ENCODE assay signal across 8 mouse cellular contexts in genomic region chr1:39367601-39368266, GRCm38 (mm10). TPM values are rescaled to one million over a fixed set of nuclear protein-coding genes. Genes with fewer than 3 reads are reported as not detected.
DNase-seq lines count a peak whose midpoint lies in the region; ATAC-seq lines count a peak whose summit lies in the region.

TSS of gene Rpl31 (plus strand) at chr1:39367842.

- no peaks in the 10 kb centered on the region for H3K27me3 ChIP-seq in hindbrain, embryonic 12.5 days

- peaks cover 19% of the 10 kb centered on the region for H3K4me1 ChIP-seq in hindbrain, embryonic 12.5 days

- peaks cover 31% of the 10 kb centered on the region for H3K36me3 ChIP-seq in hindbrain, embryonic 12.5 days

- peak; percentile 96 for DNase-seq in NIH3T3 (ENCODE audit: low read depth)
- peak; percentile 98 to 99 for DNase-seq in cerebellum, postnatal 10 days
- peak; percentile 97 for DNase-seq in frontal cortex, postnatal 10 days (ENCODE audit: low spot score in 2 of 2)
- peak; percentile 95 to 98 for DNase-seq in layer of hippocampus, postnatal 14 days (ENCODE audit: low spot score in 2 of 2)
- peak; percentile 98 for DNase-seq in lung, postnatal 14 days
- DNase-seq in retina, adult 2 months (ENCODE audit: low read depth, low spot score): peak; percentile 91
- peak; percentile 98 for DNase-seq in thymus, postnatal 36 days

- H3K4me2 ChIP-seq in hindbrain, embryonic 12.5 days (replicated peaks): peak within 1 kb of the TSS; percentile 92

- under 1% methylated on average over 62 of the region's 62 CpGs for WGBS in hindbrain, embryonic 12.5 days

- H3K9ac ChIP-seq in hindbrain, embryonic 12.5 days: peak within 1 kb of the TSS; percentile 83

- H3K4me3 ChIP-seq in hindbrain, embryonic 12.5 days: peak within 1 kb of the TSS; percentile 68

- no peaks in the 10 kb centered on the region for H3K9me3 ChIP-seq in hindbrain, embryonic 12.5 days (replicated peaks)

- peak; percentile 99 for ATAC-seq in hindbrain, embryonic 12.5 days (ENCODE audit: low FRiP score)

- H3K27ac ChIP-seq in hindbrain, embryonic 12.5 days: peak within 1 kb of the TSS; percentile 93

RNA-seq across cellular contexts. Expression of gene Rpl31, which starts in this region (rescaled TPM):
- 344 and 432 TPM in 2 replicates for polyA plus RNA-seq in hindbrain, embryonic 12.5 days (2016; fragmentation: Nextera tagmentation; extraction: Ambion mirVana)
- total RNA-seq in layer of hippocampus, postnatal 14 days (2021): 100 to 1,000 TPM; 448 to 544 TPM

Comparison
In these comparisons a context has a peak if more than half of its experiments do, and no peak if none do; other contexts are left out.
1. Peak in every context shown above with its lines: DNase-seq, ATAC-seq, H3K4me3 ChIP-seq and H3K27ac ChIP-seq.